Mouse (Mus musculus): ENCODE measurements around the gene Slit1.

GRCm38 (mm10) chr19:41684874-41685273 is 58.6 kb downstream of the Slit1 start:
- TF ChIP-seq CTCF (IDR thresholded peaks at IDR 0.05) (no peak), EP300 (IDR thresholded peaks at IDR 0.05) (no peak)

Measured in lung, postnatal 0 days (tissue).